Mouse (Mus musculus): ENCODE measurements around the gene Zfp664. TPM values are rescaled to one million over a fixed set of nuclear protein-coding genes. Genes with fewer than 3 reads are reported as not detected.

Gene Zfp664
- total RNA-seq, 2 experiments from 2014 or later = 68.4 to 77.1 TPM

DNA sequence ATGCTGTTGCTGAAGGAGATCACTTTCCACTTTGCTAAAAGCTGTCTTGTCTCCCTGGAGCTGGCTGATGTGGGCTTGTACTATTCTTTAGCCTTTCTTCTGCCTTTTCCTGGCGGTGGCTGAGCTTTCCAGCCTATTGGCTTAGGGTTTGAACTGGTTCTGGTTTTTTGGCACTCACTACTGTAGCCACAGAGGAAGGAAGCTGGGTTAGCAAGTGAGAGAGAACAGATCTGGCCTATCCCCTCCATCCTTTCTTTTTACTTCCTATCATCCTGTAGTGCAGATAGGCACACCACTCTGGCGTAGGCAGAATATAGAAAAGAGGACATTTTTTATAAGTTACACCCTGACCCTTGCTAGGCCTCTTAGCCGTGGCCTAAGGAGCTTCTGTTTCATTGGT, 10.6 kb downstream of the Zfp664 start:
- H3K27ac ChIP-seq = no peak overlapping the region

DNA sequence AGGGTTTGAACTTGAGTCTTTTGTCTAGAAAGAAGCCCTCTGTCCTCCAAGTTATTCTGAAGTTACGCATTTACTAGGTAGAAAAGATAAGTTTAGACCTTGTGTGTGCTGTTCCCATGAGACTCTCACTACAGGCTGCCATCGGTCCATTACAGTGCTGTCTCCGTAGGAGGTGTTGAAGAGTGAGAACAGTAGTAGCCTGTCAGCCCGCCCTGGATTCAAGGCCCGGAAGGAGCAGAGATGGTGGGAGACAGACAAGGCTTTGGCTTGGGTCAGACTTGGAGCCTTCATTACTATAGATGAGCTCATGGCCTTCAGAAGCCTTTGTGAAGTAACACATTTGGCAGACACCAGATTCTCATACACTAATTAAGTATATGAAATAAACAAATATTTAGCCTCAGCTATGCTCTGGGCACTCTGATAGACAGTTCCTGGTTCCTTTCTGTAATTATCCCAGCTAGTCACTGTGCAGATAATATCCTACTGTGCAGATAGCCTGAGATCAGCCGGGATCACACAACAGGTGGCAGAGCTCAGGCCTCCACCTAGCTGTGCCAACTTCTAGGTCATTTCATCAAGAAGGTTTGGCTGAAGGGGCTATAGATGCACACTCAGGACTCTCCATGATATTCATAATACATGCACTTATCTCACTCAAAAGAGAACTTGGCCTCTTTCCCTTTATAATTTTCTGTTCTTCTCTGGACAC, 11.6 kb downstream of the Zfp664 start:
- no peak for TF ChIP-seq CTCF (IDR thresholded peaks at IDR 0.05)
- intact Hi-C loops (cut with DNase I) = loop anchor here (5.0 kb wide), 1 partner anchor 257 kb away; no protein-coding TSS in a partner anchor
- no peak for DNase-seq (ENCODE audit: extremely low spot score in 1 of 2, low spot score in 2 of 2)
- Histone ChIP-seq H3K4me3 (no peak overlapping the region), H3K27ac (no peak overlapping the region)

More for the DNA sequence above, 10.6 kb downstream of the Zfp664 start:
- DNase-seq (ENCODE audit: extremely low spot score in 1 of 2, low spot score in 2 of 2) = no peak
- H3K4me3 ChIP-seq = no peak overlapping the region
- intact Hi-C loops (cut with DNase I) = loop anchor here (5.0 kb wide), 1 partner anchor 256 kb away; no protein-coding TSS in a partner anchor
- no peak for TF ChIP-seq CTCF (IDR thresholded peaks at IDR 0.05)

DNA sequence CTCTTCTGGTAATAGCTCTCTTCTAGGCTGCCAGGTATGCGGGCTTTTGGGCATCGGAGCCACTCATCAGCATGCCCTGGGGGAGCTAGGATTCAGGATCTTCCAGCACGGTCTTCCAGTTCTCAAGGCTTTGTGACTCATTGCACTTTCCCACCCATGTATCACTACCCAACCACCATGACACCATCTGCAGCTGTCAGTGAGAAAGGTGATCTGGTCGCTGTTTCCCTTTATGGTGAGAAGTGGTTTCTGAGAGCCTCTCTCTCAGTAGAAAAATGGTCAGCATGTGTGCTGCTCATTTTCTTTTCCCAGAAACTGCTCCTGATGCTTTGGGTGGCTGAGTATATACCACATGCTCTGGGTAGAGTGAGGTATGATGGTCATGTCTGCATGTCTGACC, 16.8 kb downstream of the Zfp664 start:
- intact Hi-C loops (cut with DNase I) = no loop called here
- TF ChIP-seq CTCF (IDR thresholded peaks at IDR 0.05) = no peak
- no peak overlapping the region for H3K4me3 ChIP-seq
- DNase-seq (ENCODE audit: extremely low spot score in 1 of 2, low spot score in 2 of 2) = no peak
- H3K27ac ChIP-seq = no peak overlapping the region

DNA sequence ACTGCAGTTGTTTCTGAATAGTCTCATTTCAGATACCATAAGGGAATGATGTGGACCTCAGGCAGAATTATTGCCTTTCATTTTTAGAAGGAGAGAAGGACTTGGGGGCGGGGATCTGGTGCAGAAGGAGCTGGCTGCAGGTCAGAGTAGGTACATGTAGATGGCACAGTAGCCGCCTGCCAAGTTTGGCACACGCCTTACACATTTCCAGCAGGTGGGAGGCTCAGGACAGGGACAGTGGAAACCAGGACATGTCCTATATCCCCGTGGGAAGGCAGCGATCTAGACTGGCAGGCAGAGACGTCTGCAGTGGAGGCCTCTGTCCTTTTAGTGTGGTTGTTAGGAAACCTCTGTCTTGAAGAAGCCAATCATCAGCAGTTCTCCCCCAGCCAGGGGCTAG, 17.3 kb downstream of the Zfp664 start:
- DNase-seq (ENCODE audit: extremely low spot score in 1 of 2, low spot score in 2 of 2) = no peak
- H3K4me3 ChIP-seq = no peak overlapping the region
- TF ChIP-seq CTCF (IDR thresholded peaks at IDR 0.05) = no peak
- intact Hi-C loops (cut with DNase I) = no loop called here
- H3K27ac ChIP-seq = no peak overlapping the region

DNA sequence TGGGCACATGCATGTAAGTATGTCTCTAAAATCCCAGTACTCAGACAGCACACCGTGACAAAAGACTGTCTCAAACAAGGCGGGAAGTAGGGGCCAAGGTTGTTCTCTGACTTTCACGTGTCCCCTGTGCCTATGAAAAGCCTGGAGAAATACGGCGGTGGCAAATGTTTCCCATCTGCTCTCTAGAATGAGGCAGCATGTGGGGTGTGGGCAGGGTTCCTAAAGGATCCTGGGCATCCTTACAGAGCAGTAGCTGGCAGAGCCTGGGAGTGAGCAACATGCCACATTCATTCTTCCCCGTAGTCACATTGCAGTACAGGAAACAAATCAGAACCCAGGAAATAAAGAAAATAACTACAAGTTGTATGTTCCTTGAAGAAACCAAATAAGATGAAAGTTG, 21.4 kb downstream of the Zfp664 start:
- TF ChIP-seq CTCF (IDR thresholded peaks at IDR 0.05) = no peak
- Histone ChIP-seq H3K27ac (no peak overlapping the region), H3K4me3 (no peak overlapping the region)
- DNase-seq (ENCODE audit: extremely low spot score in 1 of 2, low spot score in 2 of 2) = peak in 1 of 2 experiments; percentile 53
- intact Hi-C loops (cut with DNase I) = no loop called here

DNA sequence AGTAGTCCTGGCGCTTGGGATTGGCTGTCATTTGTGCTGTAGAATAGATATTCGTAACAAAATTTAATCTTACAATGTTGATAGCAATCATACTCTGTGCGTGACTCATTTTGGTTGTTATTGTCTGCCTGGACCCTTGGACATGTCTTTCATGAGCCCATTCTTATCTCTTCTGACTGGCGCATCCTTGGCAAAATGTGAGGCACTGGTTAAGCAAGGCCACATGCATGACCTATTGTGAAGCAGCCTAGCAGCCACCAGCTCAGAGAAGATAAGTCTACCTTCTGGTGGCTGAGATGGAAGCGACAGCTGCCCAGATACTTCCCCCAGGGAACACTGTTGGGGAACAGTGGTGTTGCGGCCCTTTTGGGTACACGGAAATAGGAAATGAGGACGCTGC, 26.2 kb downstream of the Zfp664 start:
- DNase-seq (ENCODE audit: extremely low spot score in 1 of 2, low spot score in 2 of 2) = no peak
- no peak overlapping the region for H3K27ac ChIP-seq
- H3K4me3 ChIP-seq = no peak overlapping the region
- no peak for TF ChIP-seq CTCF (IDR thresholded peaks at IDR 0.05)
- intact Hi-C loops (cut with DNase I) = no loop called here

DNA sequence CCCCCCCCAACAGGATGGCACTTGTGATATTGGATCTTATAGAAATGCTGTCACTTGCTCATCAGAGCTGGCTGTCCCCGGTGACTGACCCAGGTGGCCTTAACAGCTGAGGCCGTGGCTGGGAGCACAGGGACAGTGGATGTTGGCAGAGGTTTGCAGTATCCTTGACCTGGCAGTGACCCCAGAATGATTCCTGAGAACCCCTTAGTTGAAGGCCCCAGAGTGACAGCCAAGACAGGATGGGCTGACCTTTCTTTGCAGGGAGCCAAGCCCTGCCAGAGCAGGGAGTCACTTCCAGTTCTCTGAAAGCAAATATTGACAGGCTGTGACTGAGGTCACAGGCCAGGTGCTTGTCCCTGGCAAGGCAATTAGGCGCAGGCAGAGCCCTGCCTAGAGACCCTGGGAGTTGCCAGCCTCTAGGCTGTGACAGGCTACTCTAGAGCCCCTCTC, 29.5 kb downstream of the Zfp664 start:
- DNase-seq (ENCODE audit: extremely low spot score in 1 of 2, low spot score in 2 of 2) = no peak
- intact Hi-C loops (cut with DNase I) = no loop called here
- no peak for TF ChIP-seq CTCF (IDR thresholded peaks at IDR 0.05)
- Histone ChIP-seq H3K27ac (no peak overlapping the region), H3K4me3 (no peak overlapping the region)

DNA sequence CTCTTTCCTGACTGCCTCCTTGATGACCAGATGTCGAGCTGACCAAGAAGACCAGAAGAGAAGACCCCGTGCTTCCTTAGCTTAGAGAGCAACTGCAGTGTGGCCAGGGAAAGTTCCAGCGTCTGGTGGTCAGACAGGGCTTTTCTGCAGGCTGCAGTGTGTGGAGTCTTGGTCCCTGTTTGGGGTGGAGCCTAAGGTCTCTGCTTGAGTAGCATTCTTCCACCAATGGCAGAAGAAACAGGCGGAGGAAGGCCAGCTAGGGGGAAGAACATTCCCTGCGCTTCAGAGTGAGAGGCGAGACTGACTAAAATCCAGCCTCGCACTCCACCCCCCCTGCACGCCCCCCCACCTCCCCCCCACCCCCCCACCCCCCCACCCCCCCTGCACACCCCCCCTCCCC, 33.6 kb downstream of the Zfp664 start:
- TF ChIP-seq CTCF (IDR thresholded peaks at IDR 0.05) = no peak
- Histone ChIP-seq H3K27ac (no peak overlapping the region), H3K4me3 (no peak overlapping the region)
- no peak for DNase-seq (ENCODE audit: extremely low spot score in 1 of 2, low spot score in 2 of 2)
- intact Hi-C loops (cut with DNase I) = no loop called here

DNA sequence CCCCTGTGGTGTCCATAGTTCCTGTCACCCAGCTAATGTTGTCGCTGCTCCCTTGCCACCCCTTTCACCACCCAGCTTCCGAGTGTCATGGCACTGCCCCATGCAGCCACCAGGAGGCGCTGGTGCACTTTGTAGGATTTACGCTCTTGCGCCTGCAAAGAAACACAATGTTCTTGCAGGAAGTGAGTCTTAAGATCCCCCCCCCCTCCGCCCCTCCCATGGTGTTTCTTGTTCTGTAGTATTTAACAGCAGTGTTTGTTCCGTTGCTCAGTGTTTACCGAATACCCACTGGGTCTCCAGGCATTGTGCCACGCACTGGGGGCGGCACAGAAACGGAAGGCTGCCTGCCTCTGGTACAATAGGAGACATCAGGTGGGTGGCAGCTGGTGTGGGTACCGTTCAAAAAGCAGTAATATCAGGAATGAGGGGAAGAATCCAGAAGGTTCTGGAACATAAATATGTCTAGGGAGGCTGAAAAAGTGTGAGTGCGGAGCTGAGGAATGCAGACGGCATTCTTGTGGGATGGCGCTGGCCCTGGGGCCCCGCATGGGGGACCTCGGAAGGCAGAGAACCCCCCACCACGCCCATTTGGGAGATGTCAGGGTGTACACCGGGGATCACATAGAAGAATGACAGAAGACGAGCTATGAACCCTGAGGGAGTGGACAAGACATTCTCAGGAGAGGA, 37.6 kb downstream of the Zfp664 start:
- H3K4me3 ChIP-seq = no peak overlapping the region
- H3K27ac ChIP-seq = peak overlapping the region; percentile 29; the same call in 1 of the 2 replicates
- peak; percentile 99 for TF ChIP-seq CTCF (IDR thresholded peaks at IDR 0.05)
- DNase-seq (ENCODE audit: extremely low spot score in 1 of 2, low spot score in 2 of 2) = peak; percentile 82 to 89
- intact Hi-C loops (cut with DNase I) = loop anchor here (1.0 to 5.0 kb wide), 3 partner anchors 207 to 370 kb away; no protein-coding TSS in a partner anchor

DNA sequence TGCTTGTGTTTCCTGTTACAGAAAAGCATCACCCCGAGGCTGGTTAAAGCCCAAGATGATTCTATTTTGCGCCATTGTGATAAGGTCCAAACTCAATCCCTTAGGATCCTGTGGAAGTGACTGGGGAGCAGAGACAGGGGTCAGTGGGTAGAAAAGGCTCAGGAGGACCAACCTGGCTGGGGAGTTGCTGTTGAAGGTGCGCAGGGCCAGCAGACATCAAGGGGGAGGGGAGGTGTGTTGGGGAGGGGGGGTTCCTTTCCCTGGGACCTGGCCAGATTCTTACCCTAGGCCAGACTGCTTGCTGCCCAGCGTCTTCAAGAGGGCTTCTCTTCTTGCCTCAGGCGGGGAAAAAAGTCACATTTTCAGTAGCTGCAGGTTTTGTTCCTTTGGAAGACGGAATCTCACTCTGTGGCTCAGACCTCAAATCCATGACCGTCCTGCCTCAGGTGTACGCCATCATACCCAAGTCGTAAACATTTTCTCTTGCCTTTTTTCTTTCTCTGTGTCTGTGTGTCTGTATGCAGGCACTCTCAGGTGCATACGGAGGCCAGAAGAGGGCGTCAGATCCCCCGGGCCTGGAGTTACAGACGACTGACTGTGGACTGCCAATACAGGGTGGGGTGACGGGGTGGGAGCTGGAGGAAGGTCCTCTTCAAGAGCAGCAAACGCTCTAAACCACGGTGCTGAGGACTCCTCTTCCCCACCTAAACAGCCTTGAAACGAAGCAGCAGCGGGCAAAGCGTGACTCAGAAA, 38.4 kb downstream of the Zfp664 start:
- intact Hi-C loops (cut with DNase I) = loop anchor here (1.0 to 5.0 kb wide), 3 partner anchors 206 to 369 kb away; no protein-coding TSS in a partner anchor
- Histone ChIP-seq H3K4me3 (no peak overlapping the region), H3K27ac (no peak overlapping the region)
- DNase-seq (ENCODE audit: extremely low spot score in 1 of 2, low spot score in 2 of 2) = no peak
- TF ChIP-seq CTCF (IDR thresholded peaks at IDR 0.05) = no peak; the same call in 1 of the 2 replicates

DNA sequence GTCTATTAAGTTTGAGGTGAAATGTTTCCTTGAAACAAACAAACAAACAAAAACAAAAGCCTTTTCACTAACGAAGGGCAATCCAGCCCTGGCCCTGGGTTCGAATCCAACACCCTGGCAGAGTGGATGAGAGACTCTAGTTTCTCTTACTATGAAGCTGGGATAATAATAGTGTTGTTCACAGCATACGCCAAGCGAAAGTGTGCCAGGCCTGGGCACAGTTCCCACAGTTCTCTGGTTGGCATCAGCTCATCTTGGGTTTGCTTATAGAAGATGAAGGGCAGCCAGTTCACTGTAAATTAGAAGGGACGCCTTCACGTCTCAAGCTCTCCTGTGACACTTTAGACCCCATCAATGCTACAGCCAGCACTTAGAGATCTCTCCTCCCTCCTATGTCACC, 39.2 kb downstream of the Zfp664 start:
- intact Hi-C loops (cut with DNase I) = loop anchor here (5.0 kb wide), 2 partner anchors 206 to 286 kb away; no protein-coding TSS in a partner anchor
- H3K27ac ChIP-seq = no peak overlapping the region
- no peak overlapping the region for H3K4me3 ChIP-seq
- TF ChIP-seq CTCF (IDR thresholded peaks at IDR 0.05) = no peak
- peak; percentile 36 to 39 for DNase-seq (ENCODE audit: extremely low spot score in 1 of 2, low spot score in 2 of 2)

DNA sequence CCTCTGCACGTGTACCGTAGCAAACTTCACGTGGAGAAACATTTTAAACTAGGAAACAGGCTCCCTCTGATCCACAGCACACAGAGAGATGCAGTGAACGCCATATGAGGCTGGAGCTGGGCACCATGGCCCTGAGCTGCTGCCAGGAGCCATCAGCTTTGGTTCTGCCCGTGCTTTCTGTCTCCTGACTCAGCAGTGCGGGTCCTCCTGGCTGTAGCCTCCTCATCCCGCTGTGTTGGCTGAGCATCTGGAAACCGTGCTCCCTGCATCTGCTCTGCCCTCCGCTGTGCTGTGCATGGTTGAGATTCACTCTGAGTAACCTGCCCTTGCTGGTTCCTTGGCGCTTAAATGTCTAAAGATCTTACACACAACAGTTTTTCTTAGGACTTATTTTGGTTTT, 39.7 kb downstream of the Zfp664 start:
- no peak for TF ChIP-seq CTCF (IDR thresholded peaks at IDR 0.05)
- Histone ChIP-seq H3K4me3 (no peak overlapping the region), H3K27ac (no peak overlapping the region)
- DNase-seq (ENCODE audit: extremely low spot score in 1 of 2, low spot score in 2 of 2) = no peak
- intact Hi-C loops (cut with DNase I) = loop anchor here (5.0 kb wide), 2 partner anchors 205 to 285 kb away; no protein-coding TSS in a partner anchor
